Mouse (Mus musculus) kidney, embryonic 16.5 days (tissue): ENCODE data around the gene Sp1. TPM values are rescaled to one million over a fixed set of nuclear protein-coding genes. Genes with fewer than 3 reads are reported as not detected.

ENCODE experiments used
- polyA plus RNA-seq: library from polyadenylated mRNA; unstranded; fragments of >200 nt; fragmentation: Nextera tagmentation; extraction: Ambion mirVana; gene quantifications from 2 replicates; pipeline ENCODE4 v1.2.1, GENCODE M21; 2015

Gene Sp1
- polyA plus RNA-seq, 1 experiment from 2014 or later: 10.6 TPM

Other genes with a start within 250 kb of the Sp1 start
- 82.1 and 88.7 TPM in 2 replicates for gene Zfp740, start 202.9 kb upstream of the Sp1 start, polyA plus RNA-seq
- 131 and 153 TPM in 2 replicates for gene Csad, start 201.4 kb upstream of the Sp1 start, polyA plus RNA-seq
- 1.4 and 1.9 TPM in 2 replicates for gene Itgb7, start 174.2 kb upstream of the Sp1 start, polyA plus RNA-seq
- gene Rarg, start 148.6 kb upstream of the Sp1 start, polyA plus RNA-seq: 31.9 and 35.4 TPM in 2 replicates
- gene Gm9918, start 135.6 kb upstream of the Sp1 start, polyA plus RNA-seq: 0.36 and 0.89 TPM in 2 replicates
- gene Mfsd5, start 126.7 kb upstream of the Sp1 start, polyA plus RNA-seq: 76.5 and 78.8 TPM in 2 replicates
- 31.4 and 33.6 TPM in 2 replicates for gene Espl1, start 109.9 kb upstream of the Sp1 start, polyA plus RNA-seq
- gene Pfdn5, start 80.0 kb upstream of the Sp1 start, polyA plus RNA-seq: 376 and 377 TPM in 2 replicates
- 118 and 120 TPM in 2 replicates for gene Myg1, start 74.4 kb upstream of the Sp1 start, polyA plus RNA-seq
- 89.2 and 91.7 TPM in 2 replicates for gene Aaas, start 55.4 kb upstream of the Sp1 start, polyA plus RNA-seq
- gene Sp7, start 39.0 kb upstream of the Sp1 start, polyA plus RNA-seq: 1.2 and 1.3 TPM in 2 replicates
- gene Amhr2, start 39.2 kb downstream of the Sp1 start, polyA plus RNA-seq: 1.7 and 2.0 TPM in 2 replicates
- 81.5 and 94.9 TPM in 2 replicates for gene Prr13, start 52.9 kb downstream of the Sp1 start, polyA plus RNA-seq
- gene Pcbp2, start 64.4 kb downstream of the Sp1 start, polyA plus RNA-seq: 209 and 212 TPM in 2 replicates
- gene Gm10337, start 97.6 kb downstream of the Sp1 start, polyA plus RNA-seq: 6.7 TPM in 1 of 2 replicates, not detected in the other
- 17.2 and 19.5 TPM in 2 replicates for gene Map3k12, start 110.9 kb downstream of the Sp1 start, polyA plus RNA-seq
- gene Tarbp2, start 112.0 kb downstream of the Sp1 start, polyA plus RNA-seq: 95.6 and 99.3 TPM in 2 replicates
- 2.0 and 2.9 TPM in 2 replicates for gene Npff, start 118.8 kb downstream of the Sp1 start, polyA plus RNA-seq
- gene Gm28047, start 218.9 kb downstream of the Sp1 start, polyA plus RNA-seq: 0.36 TPM in 1 of 2 replicates, not detected in the other
- 30.9 and 39.2 TPM in 2 replicates for gene Atf7, start 219.3 kb downstream of the Sp1 start, polyA plus RNA-seq